Mouse (Mus musculus) liver, embryonic 13.5 days (tissue): Measurements from ENCODE around the gene Znrf3. TPM values are rescaled to one million over a fixed set of nuclear protein-coding genes. Genes with fewer than 3 reads are reported as not detected.

Source experiments
- ATAC-seq: fragments of 200-750 bp; cut with Nextera tagmentation; 2 replicates; pipeline ENCODE4 v1.8.0; 2017; ENCODE audit warnings: low read depth, mild to moderate bottlenecking, moderate number of reproducible peaks, moderate library complexity
- DNase-seq: peaks from one replicate; pipeline ENCODE4 v3.0.0; 2022
- H3K27ac ChIP-seq: fragments of 300-500 bp; sonication (generic); 2 replicates; pipeline ENCODE4 v1.5.1; 2015; ENCODE audit warnings: moderate library complexity, mild to moderate bottlenecking, inconsistent platforms
- H3K27me3 ChIP-seq: fragments of 300-500 bp; sonication (generic); 2 replicates; pipeline ENCODE4 v1.6.1; 2015; ENCODE audit warnings: mild to moderate bottlenecking, inconsistent platforms
- H3K36me3 ChIP-seq: fragments of 300-500 bp; sonication (generic); 2 replicates; pipeline ENCODE4 v1.6.1; 2015; ENCODE audit warnings: mild to moderate bottlenecking, inconsistent platforms
- H3K4me1 ChIP-seq: fragments of 300-500 bp; sonication (generic); replicated peaks from 2 replicates; pipeline ENCODE4 v1.6.1; 2015; ENCODE audit warnings: inconsistent platforms
- H3K4me2 ChIP-seq: fragments of 300-500 bp; sonication (generic); 2 replicates; pipeline ENCODE4 v1.6.1; 2015; ENCODE audit warnings: inconsistent platforms, mild to moderate bottlenecking, moderate library complexity
- H3K4me3 ChIP-seq: fragments of 300-500 bp; sonication (generic); replicated peaks from 2 replicates; pipeline ENCODE4 v1.5.1; 2015; ENCODE audit warnings: mild to moderate bottlenecking, inconsistent platforms
- H3K9ac ChIP-seq: fragments of 300-500 bp; sonication (generic); 2 replicates; pipeline ENCODE4 v1.6.1; 2015; ENCODE audit warnings: mild to moderate bottlenecking, inconsistent platforms
- H3K9me3 ChIP-seq: fragments of 300-500 bp; sonication (generic); replicated peaks from 2 replicates; pipeline ENCODE4 v1.6.1; 2016; ENCODE audit warnings: inconsistent platforms
- WGBS: fragments of 180-500 bp; shearing (Covaris S2); methylation state at CpG from one replicate; pipeline ENCODE4 v1.1.7; 2015; ENCODE audit not compliant: insufficient replicate concordance; 5-methylcytosine and 5-hydroxymethylcytosine counted together
- polyA plus RNA-seq: library from polyadenylated mRNA; unstranded; fragments of >200 nt; fragmentation: Nextera tagmentation; extraction: Ambion mirVana; gene quantifications from 2 replicates; pipeline ENCODE4 v1.2.1, GENCODE M21; 2015

The Znrf3 gene
- polyA plus RNA-seq, 1 experiment from 2014 or later: 4.1 TPM

- Histone ChIP-seq H3K4me2 (no peak overlapping the region), H3K9ac (no peak overlapping the region), H3K4me1 (peaks cover 6% of the 10 kb centered on the region), H3K27ac (no peak overlapping the region), H3K36me3 (no peaks in the 10 kb centered on the region), H3K27me3 (no peaks in the 10 kb centered on the region), H3K9me3 (no peaks in the 10 kb centered on the region), H3K4me3 (no peak overlapping the region)
- ATAC-seq (no peak), DNase-seq (no peak)
- WGBS: 32% methylated on average over 4 of the region's 4 CpGs
Measured at GRCm38 (mm10) chr11:5390969-5391831, 53.4 kb downstream of the Znrf3 start.

GRCm38 (mm10) chr11:5382652-5383051 lies 62.0 kb downstream of the Znrf3 start:
- Histone ChIP-seq H3K9ac (no peak overlapping the region), H3K27me3 (no peaks in the 10 kb centered on the region), H3K4me3 (no peak overlapping the region), H3K9me3 (no peaks in the 10 kb centered on the region), H3K4me2 (no peak overlapping the region), H3K27ac (no peak overlapping the region), H3K4me1 (no peaks in the 10 kb centered on the region; the same call in 1 of the 2 replicates), H3K36me3 (no peaks in the 10 kb centered on the region)
- WGBS: 75% methylated on average over 2 of the region's 2 CpGs
- no peak for DNase-seq
- ATAC-seq: no peak

- Histone ChIP-seq H3K27ac (no peak overlapping the region), H3K9ac (no peak overlapping the region), H3K4me3 (no peak overlapping the region), H3K9me3 (no peaks in the 10 kb centered on the region), H3K36me3 (no peaks in the 10 kb centered on the region), H3K4me2 (no peak overlapping the region), H3K4me1 (no peaks in the 10 kb centered on the region; the same call in 1 of the 2 replicates), H3K27me3 (no peaks in the 10 kb centered on the region)
- no peak for ATAC-seq
- 80% methylated on average over 5 of the region's 5 CpGs for WGBS
- DNase-seq: no peak
Measured at GRCm38 (mm10) chr11:5381226-5381625, 63.4 kb downstream of the Znrf3 start.

GRCm38 (mm10) chr11:5380275-5380674 lies 64.4 kb downstream of the Znrf3 start:
- no peak overlapping the region for H3K9ac ChIP-seq
- no peak for DNase-seq
- H3K4me2 ChIP-seq: no peak overlapping the region
- ATAC-seq: peak; percentile 61
- 45% methylated on average over 3 of the region's 3 CpGs for WGBS
- no peak overlapping the region for H3K27ac ChIP-seq
- no peaks in the 10 kb centered on the region; the same call in 1 of the 2 replicates for H3K4me1 ChIP-seq
- H3K9me3 ChIP-seq: no peaks in the 10 kb centered on the region
- H3K27me3 ChIP-seq: no peaks in the 10 kb centered on the region
- no peak overlapping the region for H3K4me3 ChIP-seq
- H3K36me3 ChIP-seq: no peaks in the 10 kb centered on the region

- no peaks in the 10 kb centered on the region for H3K27me3 ChIP-seq
- no peak for ATAC-seq
- H3K9me3 ChIP-seq: no peaks in the 10 kb centered on the region
- no peak overlapping the region for H3K4me3 ChIP-seq
- no peak overlapping the region for H3K27ac ChIP-seq
- peaks cover 7% of the 10 kb centered on the region for H3K4me1 ChIP-seq
- no peaks in the 10 kb centered on the region for H3K36me3 ChIP-seq
- 12% methylated on average over 10 of the region's 10 CpGs for WGBS
- no peak overlapping the region for H3K9ac ChIP-seq
- H3K4me2 ChIP-seq: 0 out of 2 replicates have a peak overlapping the region, but pooled peaks have one; percentile 13
- peak; percentile 6 for DNase-seq
Measured at GRCm38 (mm10) chr11:5369176-5369575, 75.5 kb downstream of the Znrf3 start.

GRCm38 (mm10) chr11:5368492-5368891 lies 76.2 kb downstream of the Znrf3 start:
- Histone ChIP-seq H3K27me3 (no peaks in the 10 kb centered on the region), H3K4me1 (peaks cover 7% of the 10 kb centered on the region), H3K36me3 (no peaks in the 10 kb centered on the region), H3K4me2 (no peak overlapping the region), H3K27ac (no peak overlapping the region), H3K9ac (no peak overlapping the region), H3K4me3 (no peak overlapping the region), H3K9me3 (no peaks in the 10 kb centered on the region)
- ATAC-seq: no peak
- DNase-seq: no peak

- no peak overlapping the region for H3K4me3 ChIP-seq
- DNase-seq (no peak), ATAC-seq (no peak)
- H3K27me3 ChIP-seq: no peaks in the 10 kb centered on the region
- H3K27ac ChIP-seq: no peak overlapping the region
- H3K4me2 ChIP-seq: no peak overlapping the region
- H3K9me3 ChIP-seq: no peaks in the 10 kb centered on the region
- peaks cover 12% of the 10 kb centered on the region for H3K4me1 ChIP-seq
- H3K9ac ChIP-seq: no peak overlapping the region
- no peaks in the 10 kb centered on the region for H3K36me3 ChIP-seq
- WGBS: 82% methylated on average over 2 of the region's 2 CpGs
Measured at GRCm38 (mm10) chr11:5355266-5355764, 89.3 kb downstream of the Znrf3 start.

GRCm38 (mm10) chr11:5354753-5355152 lies 89.9 kb downstream of the Znrf3 start:
- Histone ChIP-seq H3K27ac (no peak overlapping the region), H3K4me2 (no peak overlapping the region), H3K4me1 (peaks cover 12% of the 10 kb centered on the region), H3K36me3 (no peaks in the 10 kb centered on the region), H3K9ac (no peak overlapping the region), H3K4me3 (no peak overlapping the region), H3K9me3 (no peaks in the 10 kb centered on the region), H3K27me3 (no peaks in the 10 kb centered on the region)
- DNase-seq (no peak), ATAC-seq (no peak)
- WGBS: 70% methylated on average over 1 of the region's 1 CpGs

- Histone ChIP-seq H3K9me3 (no peaks in the 10 kb centered on the region), H3K27ac (no peak overlapping the region), H3K4me2 (no peak overlapping the region), H3K4me3 (no peak overlapping the region), H3K36me3 (no peaks in the 10 kb centered on the region), H3K9ac (no peak overlapping the region), H3K27me3 (no peaks in the 10 kb centered on the region), H3K4me1 (peaks cover 13% of the 10 kb centered on the region)
- ATAC-seq (no peak), DNase-seq (no peak)
Measured at GRCm38 (mm10) chr11:5353032-5353431, 91.6 kb downstream of the Znrf3 start.

- H3K27me3 ChIP-seq: no peaks in the 10 kb centered on the region
- no peak overlapping the region for H3K27ac ChIP-seq
- WGBS: 86% methylated on average over 5 of the region's 5 CpGs
- H3K4me2 ChIP-seq: no peak overlapping the region
- peaks cover 17% of the 10 kb centered on the region for H3K4me1 ChIP-seq
- DNase-seq: no peak
- H3K9me3 ChIP-seq: no peaks in the 10 kb centered on the region
- ATAC-seq: no peak
- H3K4me3 ChIP-seq: no peak overlapping the region
- no peak overlapping the region for H3K9ac ChIP-seq
- no peaks in the 10 kb centered on the region for H3K36me3 ChIP-seq
Measured at GRCm38 (mm10) chr11:5349483-5349882, 95.2 kb downstream of the Znrf3 start.

GRCm38 (mm10) chr11:5346845-5347640 lies 97.6 kb downstream of the Znrf3 start:
- ATAC-seq (no peak), DNase-seq (no peak)
- H3K4me1 ChIP-seq: peaks cover 14% of the 10 kb centered on the region; the same call in 1 of the 2 replicates
- H3K27me3 ChIP-seq: no peaks in the 10 kb centered on the region
- no peak overlapping the region for H3K4me3 ChIP-seq
- no peaks in the 10 kb centered on the region for H3K9me3 ChIP-seq
- 48% methylated on average over 4 of the region's 4 CpGs for WGBS
- no peak overlapping the region for H3K9ac ChIP-seq
- no peak overlapping the region for H3K27ac ChIP-seq
- H3K36me3 ChIP-seq: no peaks in the 10 kb centered on the region
- H3K4me2 ChIP-seq: no peak overlapping the region
